Mouse (Mus musculus) kidney, postnatal 4 days (tissue): Measurements from ENCODE around the gene Glrx.

Source experiments
- DNase-seq, 2 experiments: peaks; one replicate each; pipeline ENCODE4 v3.0.0; 2021; ENCODE audit warnings: mixed read lengths in 2 of 2

Gene Glrx

GRCm38 (mm10) chr13:75892291-75892690 lies 52.6 kb downstream of the Glrx start:
- DNase-seq = no peak

DNA sequence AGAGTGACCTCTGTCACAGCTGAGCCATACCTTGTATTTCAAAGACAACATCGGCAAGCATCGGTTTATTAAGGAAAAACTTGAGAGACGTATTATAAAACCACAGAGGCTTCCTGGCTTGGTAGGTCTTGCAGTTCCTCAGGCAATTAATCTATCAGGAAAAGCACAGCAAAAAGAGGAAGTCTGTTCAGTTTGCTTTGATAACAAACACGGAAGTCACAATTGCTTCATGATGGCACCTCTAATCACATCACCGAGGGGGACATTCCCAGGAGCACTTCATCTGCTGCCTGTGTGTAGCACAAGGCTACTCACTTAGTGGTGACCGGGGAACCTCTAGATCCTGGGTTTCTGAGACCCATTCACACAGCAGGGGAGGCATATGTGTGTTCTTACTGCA lies 53.2 kb downstream of the Glrx start:
- no peak for DNase-seq
